Mouse (Mus musculus): ENCODE measurements at regions not wholly inside any gene's neighbourhood (a gene's known extent, or its start where the extent isn't known, plus 50 kb on each side); places are given as distances from the start of the nearest gene placed in this dataset.
"Not testable (repeated sequence)": the region's sequence is repeated elsewhere in the genome, so short reads cannot be mapped to it uniquely, and the experiment has no call there.

GRCm38 (mm10) chr9:41438141-41438540, 276.6 kb upstream of the Ubash3b start:
- no peak for DNase-seq

GRCm38 (mm10) chr9:41430391-41431343, 269.2 kb upstream of the Ubash3b start:
- DNase-seq = no peak

GRCm38 (mm10) chr9:41429711-41430390, 268.4 kb upstream of the Ubash3b start:
- DNase-seq = no peak

GRCm38 (mm10) chr9:41429236-41429635, 267.7 kb upstream of the Ubash3b start:
- no peak for DNase-seq

- DNase-seq = no peak
Observed at GRCm38 (mm10) chr9:41426698-41427097, 265.2 kb upstream of the Ubash3b start.

- DNase-seq = no peak
Observed at GRCm38 (mm10) chr9:41425225-41425624, 263.7 kb upstream of the Ubash3b start.

GRCm38 (mm10) chr9:41413791-41414190, 252.3 kb upstream of the Ubash3b start:
- DNase-seq = no peak

GRCm38 (mm10) chr9:41413091-41413490, 251.6 kb upstream of the Ubash3b start:
- not testable (repeated sequence) for DNase-seq

- no peak for DNase-seq
Observed at GRCm38 (mm10) chr9:41412174-41412757, 250.8 kb upstream of the Ubash3b start.

GRCm38 (mm10) chr9:41408301-41408700, 246.8 kb upstream of the Ubash3b start:
- no peak for DNase-seq

- DNase-seq = no peak
Observed at GRCm38 (mm10) chr9:41407078-41407477, 245.6 kb upstream of the Ubash3b start.

GRCm38 (mm10) chr9:41402942-41403341, 241.4 kb upstream of the Ubash3b start:
- no peak for DNase-seq

- DNase-seq = no peak
Observed at GRCm38 (mm10) chr9:41400950-41401349, 239.5 kb upstream of the Ubash3b start.

GRCm38 (mm10) chr9:41395471-41395870, 234.0 kb upstream of the Ubash3b start:
- no peak for DNase-seq

- DNase-seq = no peak
Observed at GRCm38 (mm10) chr9:41391591-41392320, 230.3 kb upstream of the Ubash3b start.

- DNase-seq = no peak
Observed at GRCm38 (mm10) chr9:41379283-41379682, 217.8 kb upstream of the Ubash3b start.

- no peak for DNase-seq
Observed at GRCm38 (mm10) chr9:41378627-41379231, 217.2 kb upstream of the Ubash3b start.

GRCm38 (mm10) chr9:41377701-41378626, 216.5 kb upstream of the Ubash3b start:
- no peak for DNase-seq

GRCm38 (mm10) chr9:41376948-41377700, 215.6 kb upstream of the Ubash3b start:
- DNase-seq = no peak
